Mouse (Mus musculus) ES-E14 (cell line): ENCODE results near the gene Slc16a3. TPM values are rescaled to one million over a fixed set of nuclear protein-coding genes. Genes with fewer than 3 reads are reported as not detected.
A peak's percentile ranks its signal among the peaks of the same experiment; 100 is the strongest.

Source experiments
- DNase-seq: peaks from one replicate; pipeline ENCODE4 v3.0.0-alpha.2; 2013; ENCODE audit warnings: low read depth, low spot score
- H3K27ac ChIP-seq: 2 replicates; pipeline ENCODE4 v1.5.1; 2012; ENCODE audit warnings: low read depth, mild to moderate bottlenecking, low read length, moderate library complexity, mixed read lengths; ENCODE audit not compliant: poor library complexity, insufficient read depth, severe bottlenecking
- H3K36me3 ChIP-seq: 2 replicates; pipeline ENCODE4 v1.6.1; 2012; ENCODE audit warnings: mild to moderate bottlenecking, low read length, moderate library complexity, mixed read lengths; ENCODE audit not compliant: control insufficient read depth, poor library complexity, insufficient read depth, severe bottlenecking
- H3K4me1 ChIP-seq, 2 experiments: fragments of 150-350 bp in 1 of 2; sonication (generic) in 1 of 2; 2 replicates each; pipeline ENCODE4 v1.6.1; 2012; ENCODE audit warnings: low read length in 2 of 2, mild to moderate bottlenecking in 1 of 2, mixed read lengths in 1 of 2; ENCODE audit not compliant: control insufficient read depth in 2 of 2, insufficient read depth in 2 of 2, poor library complexity in 1 of 2
- H3K4me3 ChIP-seq, 2 experiments: fragments of 150-350 bp in 1 of 2; sonication (generic) in 1 of 2; 2 replicates each; pipeline ENCODE4 v1.5.1; 2012; ENCODE audit warnings: low read length in 2 of 2, low read depth in 1 of 2, mild to moderate bottlenecking in 1 of 2, mixed read lengths in 1 of 2; ENCODE audit not compliant: insufficient read depth in 1 of 2, poor library complexity in 1 of 2, severe bottlenecking in 1 of 2
- H3K9ac ChIP-seq: 2 replicates; pipeline ENCODE4 v1.6.1; 2012; ENCODE audit warnings: low read depth, mild to moderate bottlenecking, low read length, mixed read lengths; ENCODE audit not compliant: poor library complexity, insufficient read depth, severe bottlenecking
- H3K9me3 ChIP-seq: fragments of 150-350 bp; sonication (generic); 2 replicates; pipeline ENCODE4 v1.6.1; 2012; ENCODE audit warnings: low read depth, mild to moderate bottlenecking, low read length; ENCODE audit not compliant: control insufficient read depth, insufficient read depth
- CHD2 ChIP-seq: IDR thresholded peaks from 2 replicates; pipeline ENCODE4 v1.6.1; 2014; ENCODE audit warnings: mild to moderate bottlenecking, low read depth, low read length, inconsistent platforms
- HCFC1 ChIP-seq: IDR thresholded peaks from 2 replicates; pipeline ENCODE4 v1.6.1; 2012; ENCODE audit warnings: low read length, inconsistent platforms, borderline replicate concordance; ENCODE audit not compliant: insufficient read depth
- MAFK ChIP-seq: IDR thresholded peaks from 2 replicates; pipeline ENCODE4 v1.6.1; 2014; ENCODE audit warnings: mild to moderate bottlenecking, low read depth, low read length, inconsistent platforms; ENCODE audit not compliant: insufficient read depth
- ZC3H11A ChIP-seq: IDR thresholded peaks from 2 replicates; pipeline ENCODE4 v1.6.1; 2012; ENCODE audit warnings: low read depth, mild to moderate bottlenecking, inconsistent platforms, low read length, borderline replicate concordance
- ZNF384 ChIP-seq: IDR thresholded peaks from 2 replicates; pipeline ENCODE4 v1.6.1; 2012; ENCODE audit warnings: low read depth, low read length, inconsistent platforms
- in situ Hi-C, 2 experiments: fragments of 600-800 bp; cut with MboI; formaldehyde crosslinking; loops; one replicate each; pipeline ENCODE4 v1.15.1; 2025; ENCODE audit warnings: low sequenced_read_pairs in 2 of 2, inconsistent platforms in 1 of 2; ENCODE audit not compliant: unreplicated experiment in 2 of 2
- total RNA-seq: library from RNA; depleted of rRNA; stranded (reverse); fragments of 300-350 nt; gene quantifications from 2 replicates; pipeline ENCODE4 v1.2.3, GENCODE M21; 2012

The Slc16a3 gene
- total RNA-seq, 1 experiment = 261 TPM

DNA sequence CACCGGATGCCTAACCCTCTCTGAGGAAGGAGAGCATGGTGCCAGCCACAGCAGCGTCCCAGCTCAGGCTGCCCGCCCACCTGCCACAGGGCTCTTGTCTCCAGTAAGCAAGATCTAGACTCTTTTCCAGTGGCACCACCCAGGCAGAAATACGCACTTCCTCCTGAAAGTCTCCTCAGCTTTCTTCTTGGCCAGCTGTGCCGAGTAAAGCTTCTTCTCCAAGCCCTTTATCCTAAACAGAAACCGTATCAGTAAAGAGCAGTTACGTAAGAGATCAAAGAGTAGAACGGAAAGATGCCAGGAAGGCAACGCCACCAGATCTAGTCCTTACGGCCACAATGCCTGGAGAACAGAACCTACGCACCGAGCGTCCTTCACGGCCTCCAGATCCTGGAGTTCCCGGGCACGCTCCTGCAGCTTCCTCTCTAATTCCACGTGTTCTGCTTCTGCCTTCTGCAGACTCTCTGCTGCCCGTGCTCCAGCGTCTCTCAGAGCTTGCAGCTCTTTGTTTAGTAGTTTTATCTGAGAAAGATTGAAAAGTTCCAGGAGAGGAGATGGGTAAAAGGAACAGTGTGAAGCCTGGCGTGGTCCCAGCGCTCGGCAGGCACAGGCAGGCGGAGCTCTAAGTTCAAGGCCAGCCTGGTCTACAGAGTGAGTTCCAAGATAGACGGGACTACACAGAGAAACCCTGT, 45.0 kb upstream of the Slc16a3 start:
- in situ Hi-C loops = no loop called here
- TF ChIP-seq CHD2 (no peak), ZC3H11A (no peak), MAFK (no peak), HCFC1 (no peak), ZNF384 (no peak)

DNA sequence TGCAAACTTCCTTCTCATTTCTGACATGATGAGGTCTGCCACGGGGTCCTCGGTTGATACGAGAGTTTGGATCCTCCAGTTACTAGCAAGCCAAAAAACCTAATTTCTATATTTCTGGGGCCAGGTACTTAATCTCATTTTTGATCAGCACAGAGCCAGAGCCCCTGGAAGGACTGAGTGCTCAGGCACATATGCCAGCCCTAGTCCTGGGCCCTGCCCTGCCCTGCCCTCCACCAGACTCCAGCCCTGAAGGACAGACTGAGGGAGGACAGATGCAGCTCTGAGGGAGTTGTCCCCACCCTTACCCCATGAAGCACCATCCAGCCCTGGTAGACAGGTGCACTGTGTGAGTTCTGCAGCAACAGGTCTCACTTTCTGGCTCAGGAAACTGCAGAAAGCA, 43.7 kb upstream of the Slc16a3 start:
- Histone ChIP-seq H3K27ac (no peak overlapping the region), H3K4me3 (no peak overlapping the region), H3K36me3 (no peaks in the 10 kb centered on the region), H3K9ac (no peak overlapping the region), H3K4me1 (peaks cover 0 to 5% of the 10 kb centered on the region in 2 experiments; a peak in 1 of 4 replicates), H3K9me3 (no peaks in the 10 kb centered on the region)
- TF ChIP-seq ZNF384 (no peak), HCFC1 (no peak), ZC3H11A (no peak), MAFK (no peak), CHD2 (no peak)
- in situ Hi-C loops = no loop called here
- no peak for DNase-seq

More for the DNA sequence above, 45.0 kb upstream of the Slc16a3 start:
- Histone ChIP-seq H3K9ac (no peak overlapping the region), H3K4me1 (peaks cover 0 to 5% of the 10 kb centered on the region in 2 experiments; a peak in 1 of 4 replicates), H3K4me3 (no peak overlapping the region), H3K27ac (no peak overlapping the region), H3K9me3 (no peaks in the 10 kb centered on the region), H3K36me3 (no peaks in the 10 kb centered on the region)
- DNase-seq = no peak

DNA sequence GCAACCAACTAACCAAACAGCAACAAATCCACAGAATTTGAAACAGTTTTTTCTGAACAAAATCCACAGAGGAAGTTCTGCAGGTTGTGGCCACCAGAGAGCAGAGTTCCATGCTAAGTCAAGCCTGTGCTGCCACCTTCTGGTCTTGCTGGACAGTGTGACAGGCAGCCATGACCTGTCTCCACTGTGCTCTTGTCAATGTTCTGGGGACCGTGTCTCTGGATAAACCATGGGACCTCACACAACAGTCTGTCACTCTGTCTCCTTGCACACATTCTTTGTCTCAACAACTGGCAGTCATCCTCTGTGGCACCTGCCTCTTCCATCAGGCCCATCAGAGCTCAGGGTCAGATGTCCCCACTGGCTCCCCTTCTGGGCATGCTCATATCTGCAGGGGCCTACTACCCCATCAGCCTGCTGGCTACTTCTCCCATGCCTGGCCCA, 42.8 kb upstream of the Slc16a3 start:
- no peak overlapping the region for H3K4me3 ChIP-seq
- H3K36me3 ChIP-seq = no peaks in the 10 kb centered on the region
- TF ChIP-seq MAFK (no peak), HCFC1 (peak; percentile 62; the same call in 1 of the 2 replicates), ZNF384 (peak; percentile 84), ZC3H11A (peak; percentile 83; the same call in 1 of the 2 replicates), CHD2 (no peak)
- H3K27ac ChIP-seq = no peak overlapping the region
- no peak overlapping the region for H3K9ac ChIP-seq
- peaks cover 0 to 5% of the 10 kb centered on the region in 2 experiments; a peak in 1 of 4 replicates for H3K4me1 ChIP-seq
- DNase-seq = peak; percentile 71
- no peaks in the 10 kb centered on the region for H3K9me3 ChIP-seq
- in situ Hi-C loops = no loop called here

DNA sequence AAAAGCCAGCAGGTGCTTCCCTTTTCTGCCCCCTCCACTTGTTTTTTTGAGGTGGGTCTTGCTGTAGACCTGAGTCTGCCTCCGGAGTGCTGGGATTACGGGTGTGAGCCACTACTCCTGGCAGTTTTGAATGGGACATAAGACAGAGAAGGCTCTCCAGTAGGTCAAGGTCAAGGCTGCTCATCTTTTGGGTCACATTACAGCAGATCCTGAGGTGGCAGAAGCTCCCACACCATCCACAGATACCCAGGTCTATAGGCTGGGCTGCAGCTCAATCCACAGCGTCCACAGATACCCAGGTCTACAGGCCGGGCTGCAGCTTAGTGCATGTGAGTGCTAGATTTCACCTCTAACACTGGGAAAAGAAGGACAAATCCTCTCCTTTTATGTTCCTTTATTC, 34.5 kb upstream of the Slc16a3 start:
- Histone ChIP-seq H3K4me1 (no peaks in the 10 kb centered on the region), H3K9ac (no peak overlapping the region), H3K4me3 (no peak overlapping the region), H3K27ac (no peak overlapping the region), H3K9me3 (no peaks in the 10 kb centered on the region), H3K36me3 (peaks cover 4% of the 10 kb centered on the region)
- in situ Hi-C loops = no loop called here
- no peak for TF ChIP-seq CHD2
- TF ChIP-seq ZNF384 = no peak
- TF ChIP-seq HCFC1 = no peak
- DNase-seq = no peak
